Mouse (Mus musculus) gonadal fat pad, adult 2 months (tissue): Measurements from ENCODE around the gene Rapgef3. TPM values are rescaled to one million over a fixed set of nuclear protein-coding genes. Genes with fewer than 3 reads are reported as not detected.

Source experiments
- DNase-seq: peaks from one replicate; pipeline ENCODE4 v3.0.0-alpha.2; 2012; ENCODE audit warnings: low read depth
- polyA plus RNA-seq: library from polyadenylated mRNA; depleted of rRNA; stranded (reverse); fragments of >200 nt; gene quantifications from 2 replicates; pipeline ENCODE4 v1.2.3, GENCODE M21; 2012

The Rapgef3 gene
- polyA plus RNA-seq, 1 experiment, result 102 TPM

GRCm38 (mm10) chr15:97746278-97746677 is 21.5 kb downstream of the Rapgef3 start:
- no peak for DNase-seq

GRCm38 (mm10) chr15:97745331-97745730 is 22.4 kb downstream of the Rapgef3 start:
- DNase-seq, result no peak

GRCm38 (mm10) chr15:97744930-97745329 is 22.8 kb downstream of the Rapgef3 start:
- DNase-seq, result no peak

DNA sequence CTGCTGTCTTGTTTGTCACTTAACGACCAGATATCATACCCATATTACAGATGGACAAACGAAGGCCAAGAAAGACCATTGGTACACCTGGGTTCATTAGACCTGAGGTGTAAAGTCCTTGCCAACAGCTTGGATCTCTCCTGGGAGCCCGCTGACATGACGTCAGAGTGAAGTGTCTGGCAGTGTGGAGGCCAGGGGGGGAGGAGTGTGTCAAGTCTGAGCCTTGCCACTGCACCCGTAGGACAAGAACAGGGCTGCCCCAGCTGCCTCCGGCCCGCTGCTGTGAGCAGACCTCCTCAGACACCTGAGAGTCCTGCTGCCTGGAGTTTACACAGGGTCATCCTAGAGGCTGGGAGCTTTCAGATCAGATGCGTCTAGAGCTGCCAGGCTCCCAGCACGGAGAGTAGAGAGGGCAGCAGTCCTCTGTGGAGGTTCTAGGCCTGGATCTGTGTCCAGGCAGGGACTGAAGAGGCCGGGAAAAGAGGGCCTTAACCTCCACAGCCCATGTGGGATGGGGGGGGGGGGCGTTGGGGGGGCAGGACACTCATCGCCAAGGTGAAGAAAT is 23.7 kb downstream of the Rapgef3 start:
- no peak for DNase-seq

DNA sequence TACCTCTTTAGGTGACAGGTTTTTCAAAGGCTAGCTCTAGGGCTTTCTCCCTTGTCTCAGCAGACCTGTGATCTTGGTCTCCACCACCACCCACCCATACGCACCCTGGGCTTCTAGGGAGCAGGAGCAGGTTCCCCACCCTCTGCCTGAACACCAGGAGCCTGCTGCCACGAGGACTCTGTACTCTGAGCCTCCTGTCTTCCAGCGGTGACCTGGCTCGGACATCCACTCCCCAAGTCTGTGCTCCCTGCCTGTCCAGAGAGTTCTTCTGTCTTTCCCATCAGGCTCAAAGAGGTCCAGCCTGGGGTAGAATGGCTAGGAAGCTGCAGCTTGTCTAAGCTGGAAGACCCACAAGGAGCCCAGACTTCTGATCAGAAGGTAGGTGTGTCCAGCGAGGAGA is 24.6 kb downstream of the Rapgef3 start:
- no peak for DNase-seq

- no peak for DNase-seq
Observed at GRCm38 (mm10) chr15:97742600-97742999, 25.2 kb downstream of the Rapgef3 start.

- DNase-seq, result no peak
Observed at GRCm38 (mm10) chr15:97742074-97742473, 25.7 kb downstream of the Rapgef3 start.

DNA sequence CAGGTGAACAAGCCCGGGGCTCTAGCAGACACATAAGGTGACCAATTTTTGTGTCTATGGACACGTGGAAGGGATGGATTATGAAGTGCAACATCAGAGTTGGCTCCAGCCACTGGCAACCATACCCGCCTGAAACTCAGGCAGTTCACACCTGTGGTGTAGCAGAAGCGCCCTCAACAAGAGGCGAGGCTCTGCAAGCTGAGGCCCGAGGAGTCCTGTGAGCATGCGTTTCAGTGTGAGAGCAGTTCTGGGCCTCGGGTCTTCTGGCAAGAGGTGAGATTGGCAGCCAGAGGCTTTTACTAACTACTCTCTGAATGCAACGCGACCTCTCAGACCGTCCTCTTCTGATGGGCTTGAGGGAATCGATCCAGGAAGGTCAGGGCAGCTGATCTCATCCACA is 26.1 kb downstream of the Rapgef3 start:
- no peak for DNase-seq

DNA sequence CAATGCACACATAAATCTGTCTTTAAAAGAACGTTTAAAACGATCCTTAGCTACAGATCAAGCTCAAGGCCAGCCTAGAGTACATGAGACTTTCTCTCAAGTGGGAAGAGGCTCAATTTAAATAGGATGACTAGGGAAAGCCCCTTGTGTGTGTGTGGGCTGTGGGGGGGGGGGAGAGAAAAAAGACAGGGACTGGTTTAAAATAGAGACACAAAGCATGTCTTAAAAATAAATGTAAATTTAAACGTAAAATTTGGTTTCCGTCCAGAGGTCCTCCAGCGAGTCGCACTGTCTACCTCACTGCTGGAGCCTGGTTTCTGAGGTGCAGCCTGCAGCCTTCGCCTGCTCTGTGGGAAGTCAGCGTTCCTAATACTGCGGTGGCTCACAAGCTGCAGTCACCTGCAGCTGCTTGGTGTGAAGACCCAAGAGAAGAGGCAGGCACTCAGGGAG is 27.5 kb downstream of the Rapgef3 start:
- DNase-seq, result no peak

DNA sequence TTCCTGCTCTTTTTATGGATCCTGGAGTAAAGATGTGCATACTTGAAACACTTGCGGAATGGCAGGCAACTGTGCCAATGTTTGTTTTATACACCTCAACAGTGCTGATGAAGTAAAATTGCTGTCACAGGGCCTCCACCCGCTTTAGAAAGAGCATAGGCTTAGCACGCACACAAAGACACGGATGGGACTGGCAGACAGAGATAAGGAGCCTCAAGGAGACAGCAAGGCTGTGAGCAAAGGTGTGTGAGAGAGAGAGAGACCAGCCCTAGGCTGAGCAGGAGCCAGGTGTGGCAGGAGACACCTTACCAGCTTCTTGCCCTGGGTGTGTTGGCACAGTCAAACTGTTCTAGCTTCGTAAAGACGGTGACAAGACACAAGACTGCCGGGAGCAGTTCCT is 28.8 kb downstream of the Rapgef3 start:
- DNase-seq, result no peak

DNA sequence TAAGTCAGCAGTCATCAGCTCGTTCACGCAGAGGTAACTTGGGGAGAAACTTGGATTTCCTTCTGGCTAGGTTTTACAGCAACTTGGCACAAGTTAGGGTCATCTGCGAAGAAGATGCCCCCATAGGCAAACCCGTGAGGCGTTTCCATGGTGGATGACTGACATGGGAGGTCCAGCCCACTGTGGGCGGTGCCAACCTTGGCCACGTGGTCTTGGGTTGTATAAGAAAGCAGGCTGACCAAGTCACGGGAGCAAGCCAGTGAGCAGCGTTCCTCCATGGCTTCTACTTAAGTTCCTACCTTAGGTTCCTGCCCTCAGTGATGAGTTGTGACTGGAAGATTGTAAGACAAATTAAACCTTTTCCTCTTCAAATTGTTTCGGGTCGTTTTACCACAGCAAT is 35.8 kb downstream of the Rapgef3 start:
- no peak for DNase-seq

GRCm38 (mm10) chr15:97731111-97731510 is 36.7 kb downstream of the Rapgef3 start, which contains the start of gene Endou:
Gene Endou (minus strand): TSS chr15:97731339.
- no peak for DNase-seq

- DNase-seq, result no peak
Observed at GRCm38 (mm10) chr15:97730365-97730764, 37.4 kb downstream of the Rapgef3 start.

DNA sequence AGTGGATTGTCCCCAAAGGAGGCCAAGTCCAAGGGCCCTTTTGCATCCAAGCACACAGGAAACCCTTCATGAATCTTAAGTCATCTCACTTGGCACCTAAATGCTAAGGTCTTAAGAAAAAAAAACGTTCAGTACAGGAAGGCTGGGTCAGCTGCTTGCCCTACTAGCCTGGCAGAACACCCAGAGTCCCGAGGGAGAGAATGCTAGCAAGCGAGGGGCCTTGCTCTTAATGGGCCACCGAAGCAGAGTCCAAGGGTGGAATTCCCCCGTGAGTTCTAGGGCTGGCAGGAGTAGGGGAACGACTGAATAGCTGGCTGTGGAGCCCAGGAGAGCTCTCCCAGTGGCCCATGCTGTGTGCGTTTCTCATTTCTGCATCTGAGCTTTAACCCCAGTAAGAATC is 39.0 kb downstream of the Rapgef3 start:
- no peak for DNase-seq

GRCm38 (mm10) chr15:97728394-97728793 is 39.4 kb downstream of the Rapgef3 start:
- DNase-seq, result no peak

DNA sequence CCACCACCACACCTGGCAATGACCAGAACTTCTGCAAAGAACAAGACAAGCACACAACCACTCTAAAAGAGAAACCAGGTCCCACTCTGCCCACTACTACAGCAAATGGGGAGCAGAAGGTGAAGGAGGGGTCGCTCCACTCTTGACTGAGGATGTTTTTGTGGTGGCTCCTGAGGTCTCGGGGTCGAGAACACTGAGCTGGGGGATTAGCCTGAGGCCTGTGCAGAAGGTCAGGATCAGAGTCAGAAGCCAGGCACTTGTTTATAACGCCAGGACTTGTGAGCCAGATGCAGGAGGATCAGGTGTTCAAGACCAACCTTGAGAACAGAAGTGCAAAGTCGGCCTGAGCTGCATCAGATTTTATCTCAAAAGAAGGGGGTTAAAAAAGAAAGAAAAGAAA is 40.3 kb downstream of the Rapgef3 start:
- no peak for DNase-seq

GRCm38 (mm10) chr15:97727048-97727447 is 40.7 kb downstream of the Rapgef3 start:
- no peak for DNase-seq

GRCm38 (mm10) chr15:97726310-97726709 is 41.5 kb downstream of the Rapgef3 start:
- DNase-seq, result no peak

DNA sequence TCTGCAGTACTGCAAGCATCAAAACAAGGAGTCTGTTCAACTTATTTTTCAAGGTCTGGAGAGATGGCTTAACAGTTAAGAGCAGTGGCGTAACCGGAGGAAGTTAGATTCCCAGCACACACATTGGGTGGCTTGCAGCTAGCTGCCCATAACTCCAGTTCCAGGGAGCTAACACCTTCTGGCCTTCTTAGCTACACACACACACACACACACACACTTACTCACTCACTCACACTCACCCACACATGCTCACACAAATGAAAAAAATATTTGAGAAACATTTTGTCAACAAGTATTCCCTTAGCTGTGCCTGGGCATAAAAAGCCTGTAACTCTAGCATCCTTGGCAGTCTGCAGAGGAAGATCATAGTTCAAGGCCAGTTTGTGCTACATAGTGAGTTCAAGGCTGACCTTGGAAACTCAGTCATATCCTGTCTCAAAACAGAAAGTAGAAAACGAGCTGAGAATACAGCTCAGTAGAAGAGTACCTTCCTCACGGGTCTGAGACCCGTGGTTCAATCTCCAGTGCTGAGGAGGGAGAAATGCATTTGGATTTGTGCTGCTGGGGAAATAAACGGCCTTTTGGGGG is 42.5 kb downstream of the Rapgef3 start:
- no peak for DNase-seq

DNA sequence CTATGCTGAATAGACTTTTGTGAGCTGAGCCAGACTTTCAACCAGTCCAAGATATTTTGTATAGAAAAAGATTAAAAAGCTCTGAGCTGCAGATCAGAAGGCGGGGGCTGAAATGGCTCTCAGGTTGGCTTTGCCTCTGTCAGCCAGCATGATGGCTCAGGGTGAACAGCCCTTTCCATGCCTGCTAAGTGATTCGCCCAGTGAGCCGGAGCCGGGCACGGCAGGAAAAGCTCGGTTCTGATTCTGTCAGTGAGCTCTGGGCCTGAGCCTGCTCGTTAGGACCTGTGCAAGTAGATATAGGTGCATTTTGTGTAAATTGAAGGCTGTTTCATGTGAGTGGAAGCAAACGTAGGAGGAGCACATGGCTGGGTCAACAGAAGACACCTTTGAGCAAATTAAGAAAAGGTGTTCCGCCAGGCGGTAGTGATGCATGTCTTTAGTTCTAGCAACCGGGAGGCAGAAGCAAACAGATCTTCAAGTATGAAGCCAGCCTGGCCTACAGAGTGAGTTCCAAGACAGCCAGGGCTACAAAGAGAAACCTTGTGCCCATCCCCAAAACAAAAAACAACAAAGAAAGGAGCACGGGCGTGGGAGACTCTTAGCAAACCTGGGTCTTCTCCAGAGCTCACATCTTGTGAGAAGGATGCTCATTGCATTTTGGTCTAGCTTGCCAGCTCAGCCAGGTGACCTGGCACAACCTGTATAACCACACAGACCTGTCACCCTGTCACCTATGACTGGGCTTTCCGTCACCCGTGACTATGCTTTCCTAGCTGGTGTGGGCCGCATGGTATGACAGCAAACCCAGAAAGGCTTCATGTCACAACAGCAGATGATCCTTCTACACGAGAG is 43.2 kb downstream of the Rapgef3 start:
- no peak for DNase-seq

GRCm38 (mm10) chr15:97723536-97724345 is 44.0 kb downstream of the Rapgef3 start:
- no peak for DNase-seq
